7 mouse cellular contexts compared by ENCODE assay signal in genomic region chr14:76819690-76820089, GRCm38 (mm10).
A peak's percentile ranks its signal among the peaks of the same experiment; 100 is the strongest.
DNase-seq lines count a peak whose midpoint lies in the region; ATAC-seq and TF ChIP-seq lines count a peak whose summit lies in the region.

No protein-coding gene starts in this region.

- H3K9me3 ChIP-seq in embryonic facial prominence, embryonic 13.5 days: no peaks in the 10 kb centered on the region
- H3K9me3 ChIP-seq in kidney, embryonic 15.5 days (replicated peaks): no peaks in the 10 kb centered on the region
- H3K9me3 ChIP-seq in limb, embryonic 14.5 days (ENCODE audit: control insufficient read depth, low read length): no peaks in the 10 kb centered on the region

- no peaks in the 10 kb centered on the region for H3K27me3 ChIP-seq in embryonic facial prominence, embryonic 13.5 days
- no peaks in the 10 kb centered on the region for H3K27me3 ChIP-seq in kidney, embryonic 15.5 days
- no peaks in the 10 kb centered on the region for H3K27me3 ChIP-seq in limb, embryonic 14.5 days (ENCODE audit: control insufficient read depth, insufficient read depth, low read length)

- no peak for ATAC-seq in embryonic facial prominence, embryonic 13.5 days (ENCODE audit: insufficient number of reproducible peaks, insufficient read depth, low FRiP score, low TSS enrichment, low read depth)
- no peak for ATAC-seq in kidney, embryonic 15.5 days (replicated peaks; ENCODE audit: low FRiP score)
- ATAC-seq in limb, embryonic 14.5 days (ENCODE audit: low FRiP score, low read depth): no peak

- H3K4me2 ChIP-seq in embryonic facial prominence, embryonic 13.5 days: no peak overlapping the region
- no peak overlapping the region for H3K4me2 ChIP-seq in kidney, embryonic 15.5 days
- no peak overlapping the region for H3K4me2 ChIP-seq in limb, embryonic 14.5 days (replicated peaks; ENCODE audit: low read depth, low read length, severe bottlenecking)

- WGBS in embryonic facial prominence, embryonic 13.5 days: 35% methylated on average over 8 of the region's 8 CpGs
- 36% methylated on average over 8 of the region's 8 CpGs for WGBS in kidney, embryonic 15.5 days
- WGBS in limb, embryonic 14.5 days: 45% methylated on average over 8 of the region's 8 CpGs

- H3K27ac ChIP-seq in embryonic facial prominence, embryonic 13.5 days: peak overlapping the region; percentile 63; the same call in 1 of the 2 replicates
- H3K27ac ChIP-seq in kidney, embryonic 15.5 days: peak overlapping the region; percentile 73
- H3K27ac ChIP-seq in limb, embryonic 14.5 days (replicated peaks; ENCODE audit: low read depth, low read length): peak overlapping the region; percentile 14; the same call in 1 of the 2 replicates

- H3K9ac ChIP-seq in embryonic facial prominence, embryonic 13.5 days: no peak overlapping the region
- H3K9ac ChIP-seq in kidney, embryonic 15.5 days: no peak overlapping the region
- no peak overlapping the region for H3K9ac ChIP-seq in limb, embryonic 14.5 days (ENCODE audit: low read depth, low read length, severe bottlenecking)

- DNase-seq in adrenal gland, postnatal 36 days: peak; percentile 65 to 85
- peak; percentile 95 to 96 for DNase-seq in heart, adult 9 months (ENCODE audit: low spot score in 2 of 2)
- DNase-seq in limb, embryonic 14.5 days (ENCODE audit: low spot score): peak; percentile 41
- peak; percentile 18 for DNase-seq in retina, embryonic 14.5 days (ENCODE audit: low spot score)
- DNase-seq in yolk sac, embryonic 10.5 days (ENCODE audit: low spot score): no peak

- H3K4me3 ChIP-seq in embryonic facial prominence, embryonic 13.5 days: no peak overlapping the region
- H3K4me3 ChIP-seq in kidney, embryonic 15.5 days (replicated peaks): no peak overlapping the region
- H3K4me3 ChIP-seq in limb, embryonic 14.5 days (replicated peaks; ENCODE audit: low read length): no peak overlapping the region

- peaks cover 25% of the 10 kb centered on the region for H3K4me1 ChIP-seq in embryonic facial prominence, embryonic 13.5 days
- H3K4me1 ChIP-seq in kidney, embryonic 15.5 days: peaks cover 44% of the 10 kb centered on the region
- peaks cover 25% of the 10 kb centered on the region for H3K4me1 ChIP-seq in limb, embryonic 14.5 days (ENCODE audit: control insufficient read depth, insufficient read depth, low read length)

- no peaks in the 10 kb centered on the region for H3K36me3 ChIP-seq in embryonic facial prominence, embryonic 13.5 days
- no peaks in the 10 kb centered on the region for H3K36me3 ChIP-seq in kidney, embryonic 15.5 days
- no peaks in the 10 kb centered on the region for H3K36me3 ChIP-seq in limb, embryonic 14.5 days (ENCODE audit: control insufficient read depth, insufficient read depth, low read length)

- TF ChIP-seq POLR2A in limb, embryonic 14.5 days (IDR thresholded peaks at IDR 0.05; ENCODE audit: borderline replicate concordance, extremely low read depth, insufficient read depth, insufficient read length): no peak

Comparison
In these comparisons a context has a peak if more than half of its experiments do, and no peak if none do; other contexts are left out.
1. H3K27ac ChIP-seq: peak in every context shown above with its lines; median percentile 73 in kidney, embryonic 15.5 days; 63 in embryonic facial prominence, embryonic 13.5 days; 14 in limb, embryonic 14.5 days.